Mouse (Mus musculus) ES-E14 (cell line): Measurements from ENCODE around the gene Zfp91. TPM values are rescaled to one million over a fixed set of nuclear protein-coding genes. Genes with fewer than 3 reads are reported as not detected.

Experiments used
- DNase-seq: peaks from one replicate; pipeline ENCODE4 v3.0.0-alpha.2; 2013; ENCODE audit warnings: low read depth, low spot score
- H3K27ac ChIP-seq: 2 replicates; pipeline ENCODE4 v1.5.1; 2012; ENCODE audit warnings: low read depth, mild to moderate bottlenecking, low read length, moderate library complexity, mixed read lengths; ENCODE audit not compliant: poor library complexity, insufficient read depth, severe bottlenecking
- H3K36me3 ChIP-seq: 2 replicates; pipeline ENCODE4 v1.6.1; 2012; ENCODE audit warnings: mild to moderate bottlenecking, low read length, moderate library complexity, mixed read lengths; ENCODE audit not compliant: control insufficient read depth, poor library complexity, insufficient read depth, severe bottlenecking
- H3K4me1 ChIP-seq, 2 experiments: fragments of 150-350 bp in 1 of 2; sonication (generic) in 1 of 2; 2 replicates each; pipeline ENCODE4 v1.6.1; 2012; ENCODE audit warnings: low read length in 2 of 2, mild to moderate bottlenecking in 1 of 2, mixed read lengths in 1 of 2; ENCODE audit not compliant: control insufficient read depth in 2 of 2, insufficient read depth in 2 of 2, poor library complexity in 1 of 2
- H3K4me3 ChIP-seq, 2 experiments: fragments of 150-350 bp in 1 of 2; sonication (generic) in 1 of 2; 2 replicates each; pipeline ENCODE4 v1.5.1; 2012; ENCODE audit warnings: low read length in 2 of 2, low read depth in 1 of 2, mild to moderate bottlenecking in 1 of 2, mixed read lengths in 1 of 2; ENCODE audit not compliant: insufficient read depth in 1 of 2, poor library complexity in 1 of 2, severe bottlenecking in 1 of 2
- H3K9ac ChIP-seq: 2 replicates; pipeline ENCODE4 v1.6.1; 2012; ENCODE audit warnings: low read depth, mild to moderate bottlenecking, low read length, mixed read lengths; ENCODE audit not compliant: poor library complexity, insufficient read depth, severe bottlenecking
- H3K9me3 ChIP-seq: fragments of 150-350 bp; sonication (generic); 2 replicates; pipeline ENCODE4 v1.6.1; 2012; ENCODE audit warnings: low read depth, mild to moderate bottlenecking, low read length; ENCODE audit not compliant: control insufficient read depth, insufficient read depth
- CHD2 ChIP-seq: IDR thresholded peaks from 2 replicates; pipeline ENCODE4 v1.6.1; 2014; ENCODE audit warnings: mild to moderate bottlenecking, low read depth, low read length, inconsistent platforms
- HCFC1 ChIP-seq: IDR thresholded peaks from 2 replicates; pipeline ENCODE4 v1.6.1; 2012; ENCODE audit warnings: low read length, inconsistent platforms, borderline replicate concordance; ENCODE audit not compliant: insufficient read depth
- MAFK ChIP-seq: IDR thresholded peaks from 2 replicates; pipeline ENCODE4 v1.6.1; 2014; ENCODE audit warnings: mild to moderate bottlenecking, low read depth, low read length, inconsistent platforms; ENCODE audit not compliant: insufficient read depth
- ZC3H11A ChIP-seq: IDR thresholded peaks from 2 replicates; pipeline ENCODE4 v1.6.1; 2012; ENCODE audit warnings: low read depth, mild to moderate bottlenecking, inconsistent platforms, low read length, borderline replicate concordance
- ZNF384 ChIP-seq: IDR thresholded peaks from 2 replicates; pipeline ENCODE4 v1.6.1; 2012; ENCODE audit warnings: low read depth, low read length, inconsistent platforms
- in situ Hi-C, 2 experiments: fragments of 600-800 bp; cut with MboI; formaldehyde crosslinking; loops; one replicate each; pipeline ENCODE4 v1.15.1; 2025; ENCODE audit warnings: low sequenced_read_pairs in 2 of 2, inconsistent platforms in 1 of 2; ENCODE audit not compliant: unreplicated experiment in 2 of 2
- total RNA-seq: library from RNA; depleted of rRNA; stranded (reverse); fragments of 300-350 nt; gene quantifications from 2 replicates; pipeline ENCODE4 v1.2.3, GENCODE M21; 2012

The Zfp91 gene
- total RNA-seq, 1 experiment, result 35.0 TPM

- Histone ChIP-seq H3K27ac (no peak overlapping the region), H3K36me3 (no peaks in the 10 kb centered on the region), H3K4me3 (no peak overlapping the region), H3K9ac (no peak overlapping the region), H3K4me1 (peaks cover 0 to 3% of the 10 kb centered on the region in 2 experiments; a peak in 1 of 4 replicates), H3K9me3 (no peaks in the 10 kb centered on the region)
- in situ Hi-C loops, result no loop called here
- no peak for DNase-seq
- TF ChIP-seq HCFC1 (no peak), CHD2 (no peak), ZC3H11A (no peak), ZNF384 (no peak), MAFK (no peak)
Observed at GRCm38 (mm10) chr19:12801046-12801445, 5.1 kb upstream of the Zfp91 start.

GRCm38 (mm10) chr19:12800621-12801020 lies 4.7 kb upstream of the Zfp91 start:
- in situ Hi-C loops, result no loop called here

GRCm38 (mm10) chr19:12799081-12799480 lies 3.2 kb upstream of the Zfp91 start:
- TF ChIP-seq ZC3H11A (no peak), MAFK (no peak), CHD2 (no peak), HCFC1 (no peak), ZNF384 (no peak)
- Histone ChIP-seq H3K4me3 (no peak overlapping the region), H3K4me1 (peaks cover 0 to 3% of the 10 kb centered on the region in 2 experiments; a peak in 1 of 4 replicates), H3K9ac (no peak overlapping the region), H3K9me3 (no peaks in the 10 kb centered on the region), H3K27ac (no peak overlapping the region), H3K36me3 (no peaks in the 10 kb centered on the region)
- in situ Hi-C loops, result loop anchor here in 1 of 2 experiments (25.0 kb wide), 1 partner anchor 787 kb away; no protein-coding TSS in a partner anchor
- DNase-seq, result no peak

More at GRCm38 (mm10) chr19:12800621-12801020, 4.7 kb upstream of the Zfp91 start:
- Histone ChIP-seq H3K27ac (no peak overlapping the region), H3K4me3 (no peak overlapping the region), H3K9ac (no peak overlapping the region), H3K4me1 (peaks cover 0 to 3% of the 10 kb centered on the region in 2 experiments; a peak in 1 of 4 replicates), H3K9me3 (no peaks in the 10 kb centered on the region), H3K36me3 (no peaks in the 10 kb centered on the region)
- TF ChIP-seq CHD2 (no peak), MAFK (no peak), ZNF384 (no peak), HCFC1 (no peak), ZC3H11A (no peak)
- DNase-seq, result no peak

GRCm38 (mm10) chr19:12798404-12798803 lies 2.5 kb upstream of the Zfp91 start:
- no peaks in the 10 kb centered on the region for H3K36me3 ChIP-seq
- peaks cover 0 to 5% of the 10 kb centered on the region in 2 experiments; a peak in 1 of 4 replicates for H3K4me1 ChIP-seq
- no peaks in the 10 kb centered on the region for H3K9me3 ChIP-seq
- TF ChIP-seq HCFC1 (no peak), MAFK (no peak), ZC3H11A (no peak), ZNF384 (no peak), CHD2 (no peak)
- in situ Hi-C loops, result loop anchor here in 1 of 2 experiments (25.0 kb wide), 1 partner anchor 786 kb away; no protein-coding TSS in a partner anchor
- H3K9ac ChIP-seq, result no peak overlapping the region
- DNase-seq, result no peak
- no peak overlapping the region for H3K4me3 ChIP-seq
- no peak overlapping the region for H3K27ac ChIP-seq
